Mouse (Mus musculus): ENCODE data around the gene Pwp2.
"Not testable (repeated sequence)": the region's sequence is repeated elsewhere in the genome, so short reads cannot be mapped to it uniquely, and the experiment has no call there.

The Pwp2 gene

GRCm38 (mm10) chr10:78184531-78185380 is at the start of gene Pwp2:
Gene Pwp2, minus strand, starts transcription at chr10:78185149.
- peak; percentile 95 for DNase-seq

GRCm38 (mm10) chr10:78233756-78234155 is 48.8 kb upstream of the Pwp2 start:
- no peak for DNase-seq

GRCm38 (mm10) chr10:78233161-78233560 is 48.2 kb upstream of the Pwp2 start:
- DNase-seq, result no peak

- peak; percentile 31 for DNase-seq
Measured at GRCm38 (mm10) chr10:78232301-78232980, 47.5 kb upstream of the Pwp2 start.

- DNase-seq, result no peak
Measured at GRCm38 (mm10) chr10:78228560-78228928, 43.6 kb upstream of the Pwp2 start.

- DNase-seq, result no peak
Measured at GRCm38 (mm10) chr10:78227875-78228559, 43.1 kb upstream of the Pwp2 start.

GRCm38 (mm10) chr10:78224136-78224535 is 39.2 kb upstream of the Pwp2 start:
- no peak for DNase-seq

GRCm38 (mm10) chr10:78222908-78223307 is 38.0 kb upstream of the Pwp2 start:
- no peak for DNase-seq

GRCm38 (mm10) chr10:78221315-78221714 is 36.4 kb upstream of the Pwp2 start:
- DNase-seq, result peak; percentile 44

GRCm38 (mm10) chr10:78219528-78219927 is 34.6 kb upstream of the Pwp2 start:
- DNase-seq, result peak; percentile 34

- peak; percentile 36 for DNase-seq
Measured at GRCm38 (mm10) chr10:78218576-78218975, 33.6 kb upstream of the Pwp2 start.

- DNase-seq, result no peak
Measured at GRCm38 (mm10) chr10:78216376-78217083, 31.6 kb upstream of the Pwp2 start.

GRCm38 (mm10) chr10:78214371-78214770 is 29.4 kb upstream of the Pwp2 start:
- peak; percentile 62 for DNase-seq

GRCm38 (mm10) chr10:78211311-78211710 is 26.4 kb upstream of the Pwp2 start:
- no peak for DNase-seq

GRCm38 (mm10) chr10:78201182-78201581 is 16.2 kb upstream of the Pwp2 start:
- DNase-seq, result no peak

- DNase-seq, result no peak
Measured at GRCm38 (mm10) chr10:78192933-78193332, 8.0 kb upstream of the Pwp2 start.

GRCm38 (mm10) chr10:78186076-78186475 is 1.1 kb upstream of the Pwp2 start:
- not testable (repeated sequence) for DNase-seq

- no peak for DNase-seq
Measured at GRCm38 (mm10) chr10:78185381-78185725, 404 bp upstream of the Pwp2 start.

- DNase-seq, result no peak
Measured at GRCm38 (mm10) chr10:78183577-78183976, 1.4 kb downstream of the Pwp2 start.

- DNase-seq, result no peak
Measured at GRCm38 (mm10) chr10:78182321-78182720, 2.6 kb downstream of the Pwp2 start.

GRCm38 (mm10) chr10:78174474-78174873 is 10.5 kb downstream of the Pwp2 start:
- DNase-seq, result no peak

- no peak for DNase-seq
Measured at GRCm38 (mm10) chr10:78171581-78171980, 13.4 kb downstream of the Pwp2 start.

GRCm38 (mm10) chr10:78171057-78171456 is 13.9 kb downstream of the Pwp2 start:
- DNase-seq, result no peak
